Mouse (Mus musculus): ENCODE measurements around the gene Skil. TPM values are rescaled to one million over a fixed set of nuclear protein-coding genes. Genes with fewer than 3 reads are reported as not detected.

Skil gene
- polyA plus RNA-seq (2012; ENCODE audit: low replicate concordance) = 0.21 and 1.9 TPM in 2 replicates

GRCm38 (mm10) chr3:31094531-31095178, at the start of gene Skil:
Skil (plus strand) TSS chr3:31095058.

DNA sequence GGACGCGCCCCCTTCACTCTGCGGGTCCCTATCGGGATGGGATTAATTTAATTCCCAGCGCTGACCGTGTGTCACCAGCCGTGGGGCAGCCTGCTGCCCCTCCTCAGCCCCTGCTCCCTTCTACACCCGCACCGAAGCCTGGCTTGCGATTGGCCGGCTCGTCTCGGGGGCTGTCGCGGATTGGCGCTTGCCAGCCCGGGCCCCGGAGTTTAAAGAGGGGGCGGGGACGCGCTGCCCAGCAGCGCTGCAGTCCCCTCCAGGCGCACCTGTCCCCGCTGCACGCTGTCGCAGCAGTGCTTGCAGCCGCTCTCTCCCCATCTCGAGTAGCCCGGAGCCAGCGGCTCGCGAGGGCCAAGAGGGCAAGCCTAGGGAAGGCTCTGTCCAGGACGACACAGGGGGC, 54.8 kb downstream of the Skil start, which contains the start of gene Cldn11:
Gene Cldn11 (plus strand): TSS at position 215 of the 400 bp plus-strand sequence.

Other genes starting within 250 kb of the Skil start
- 0.08 TPM in 1 of 2 replicates, not detected in the other for gene Gpr160, start 239.1 kb upstream of the Skil start, polyA plus RNA-seq (2012; ENCODE audit: low replicate concordance)
- 1.2 and 4.6 TPM in 2 replicates for gene Phc3, start 125.6 kb upstream of the Skil start, polyA plus RNA-seq (2012; ENCODE audit: low replicate concordance)
- 1.0 and 1.3 TPM in 2 replicates for gene Prkci, start 99.3 kb upstream of the Skil start, polyA plus RNA-seq (2012; ENCODE audit: low replicate concordance)
- not detected in 2 replicates for gene Cldn11, start 54.9 kb downstream of the Skil start, polyA plus RNA-seq (2012; ENCODE audit: low replicate concordance)
- not detected in 2 replicates for gene Slc7a14, start 215.3 kb downstream of the Skil start, polyA plus RNA-seq (2012; ENCODE audit: low replicate concordance)